Mouse (Mus musculus) ES-E14 (cell line): ENCODE data around the gene Glod4. TPM values are rescaled to one million over a fixed set of nuclear protein-coding genes. Genes with fewer than 3 reads are reported as not detected.
A peak's percentile ranks its signal among the peaks of the same experiment; 100 is the strongest.

Source experiments
- DNase-seq: peaks from one replicate; pipeline ENCODE4 v3.0.0-alpha.2; 2013; ENCODE audit warnings: low read depth, low spot score
- H3K27ac ChIP-seq: 2 replicates; pipeline ENCODE4 v1.5.1; 2012; ENCODE audit warnings: low read depth, mild to moderate bottlenecking, low read length, moderate library complexity, mixed read lengths; ENCODE audit not compliant: poor library complexity, insufficient read depth, severe bottlenecking
- H3K36me3 ChIP-seq: 2 replicates; pipeline ENCODE4 v1.6.1; 2012; ENCODE audit warnings: mild to moderate bottlenecking, low read length, moderate library complexity, mixed read lengths; ENCODE audit not compliant: control insufficient read depth, poor library complexity, insufficient read depth, severe bottlenecking
- H3K4me1 ChIP-seq, 2 experiments: fragments of 150-350 bp in 1 of 2; sonication (generic) in 1 of 2; 2 replicates each; pipeline ENCODE4 v1.6.1; 2012; ENCODE audit warnings: low read length in 2 of 2, mild to moderate bottlenecking in 1 of 2, mixed read lengths in 1 of 2; ENCODE audit not compliant: control insufficient read depth in 2 of 2, insufficient read depth in 2 of 2, poor library complexity in 1 of 2
- H3K4me3 ChIP-seq, 2 experiments: fragments of 150-350 bp in 1 of 2; sonication (generic) in 1 of 2; 2 replicates each; pipeline ENCODE4 v1.5.1; 2012; ENCODE audit warnings: low read length in 2 of 2, low read depth in 1 of 2, mild to moderate bottlenecking in 1 of 2, mixed read lengths in 1 of 2; ENCODE audit not compliant: insufficient read depth in 1 of 2, poor library complexity in 1 of 2, severe bottlenecking in 1 of 2
- H3K9ac ChIP-seq: 2 replicates; pipeline ENCODE4 v1.6.1; 2012; ENCODE audit warnings: low read depth, mild to moderate bottlenecking, low read length, mixed read lengths; ENCODE audit not compliant: poor library complexity, insufficient read depth, severe bottlenecking
- H3K9me3 ChIP-seq: fragments of 150-350 bp; sonication (generic); 2 replicates; pipeline ENCODE4 v1.6.1; 2012; ENCODE audit warnings: low read depth, mild to moderate bottlenecking, low read length; ENCODE audit not compliant: control insufficient read depth, insufficient read depth
- CHD2 ChIP-seq: IDR thresholded peaks from 2 replicates; pipeline ENCODE4 v1.6.1; 2014; ENCODE audit warnings: mild to moderate bottlenecking, low read depth, low read length, inconsistent platforms
- HCFC1 ChIP-seq: IDR thresholded peaks from 2 replicates; pipeline ENCODE4 v1.6.1; 2012; ENCODE audit warnings: low read length, inconsistent platforms, borderline replicate concordance; ENCODE audit not compliant: insufficient read depth
- MAFK ChIP-seq: IDR thresholded peaks from 2 replicates; pipeline ENCODE4 v1.6.1; 2014; ENCODE audit warnings: mild to moderate bottlenecking, low read depth, low read length, inconsistent platforms; ENCODE audit not compliant: insufficient read depth
- ZC3H11A ChIP-seq: IDR thresholded peaks from 2 replicates; pipeline ENCODE4 v1.6.1; 2012; ENCODE audit warnings: low read depth, mild to moderate bottlenecking, inconsistent platforms, low read length, borderline replicate concordance
- ZNF384 ChIP-seq: IDR thresholded peaks from 2 replicates; pipeline ENCODE4 v1.6.1; 2012; ENCODE audit warnings: low read depth, low read length, inconsistent platforms
- in situ Hi-C, 2 experiments: fragments of 600-800 bp; cut with MboI; formaldehyde crosslinking; loops; one replicate each; pipeline ENCODE4 v1.15.1; 2025; ENCODE audit warnings: low sequenced_read_pairs in 2 of 2, inconsistent platforms in 1 of 2; ENCODE audit not compliant: unreplicated experiment in 2 of 2
- total RNA-seq: library from RNA; depleted of rRNA; stranded (reverse); fragments of 300-350 nt; gene quantifications from 2 replicates; pipeline ENCODE4 v1.2.3, GENCODE M21; 2012

The Glod4 gene
- total RNA-seq, 1 experiment = 65.5 TPM

DNA sequence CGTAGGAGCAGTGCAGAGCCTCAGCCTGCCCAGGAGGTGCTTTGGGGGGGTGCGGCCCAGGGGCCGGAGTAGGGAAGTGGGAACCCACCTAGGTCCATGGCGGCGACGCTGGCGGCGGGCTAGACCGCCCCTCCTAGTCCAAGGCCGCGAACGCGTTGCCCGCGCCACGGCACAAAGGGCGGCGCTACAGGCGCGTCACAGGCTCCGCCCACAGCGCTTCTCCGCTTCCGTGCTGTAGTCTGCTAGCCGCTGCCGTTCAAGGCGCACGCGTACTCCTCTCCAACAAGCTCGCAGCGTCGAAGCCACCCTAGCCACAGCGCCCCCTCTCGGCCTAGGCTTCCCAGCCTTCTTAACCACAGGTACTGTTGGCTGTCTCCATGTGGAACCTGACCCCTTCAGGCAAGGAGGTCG lies 26.1 kb downstream of the Glod4 start, which contains the start of the genes Dbil5 and Gemin4:
Gene Dbil5 (plus strand): TSS at position 219 of the 411 bp plus-strand sequence.
Gene Gemin4 (minus strand): TSS at position 275 of the 411 bp plus-strand sequence.
- H3K27ac ChIP-seq = peak within 1 kb of the TSS; percentile 88
- peak within 1 kb of the TSS; percentile 98 for H3K9ac ChIP-seq
- H3K4me3 ChIP-seq = peak within 1 kb of the TSS; percentile 75 to 94
- peak; percentile 99 for DNase-seq
- peaks cover 0 to 6% of the 10 kb centered on the region in 2 experiments; a peak in 1 of 4 replicates for H3K4me1 ChIP-seq
- in situ Hi-C loops = no loop called here
- TF ChIP-seq HCFC1 (peak; percentile 62; the same call in 1 of the 2 replicates), CHD2 (no peak)
- H3K36me3 ChIP-seq = peaks cover 26% of the 10 kb centered on the region
- H3K9me3 ChIP-seq = no peaks in the 10 kb centered on the region

GRCm38 (mm10) chr11:76216681-76217389 lies 26.7 kb downstream of the Glod4 start:
- Histone ChIP-seq H3K27ac (peak overlapping the region; percentile 88), H3K4me1 (peaks cover 0 to 6% of the 10 kb centered on the region in 2 experiments; a peak in 1 of 4 replicates), H3K9ac (peak overlapping the region; percentile 98), H3K4me3 (peak overlapping the region; percentile 75 to 94), H3K36me3 (peaks cover 32% of the 10 kb centered on the region), H3K9me3 (no peaks in the 10 kb centered on the region)
- TF ChIP-seq HCFC1 (0 out of 2 replicates have a peak, but pooled peaks have one; percentile 24), ZNF384 (no peak), CHD2 (peak; percentile 60; the same call in 1 of the 2 replicates)
- in situ Hi-C loops = no loop called here
- DNase-seq = peak; percentile 20

GRCm38 (mm10) chr11:76216049-76216540 lies 27.4 kb downstream of the Glod4 start:
- Histone ChIP-seq H3K27ac (no peak overlapping the region), H3K36me3 (peaks cover 35% of the 10 kb centered on the region)
- in situ Hi-C loops = no loop called here

DNA sequence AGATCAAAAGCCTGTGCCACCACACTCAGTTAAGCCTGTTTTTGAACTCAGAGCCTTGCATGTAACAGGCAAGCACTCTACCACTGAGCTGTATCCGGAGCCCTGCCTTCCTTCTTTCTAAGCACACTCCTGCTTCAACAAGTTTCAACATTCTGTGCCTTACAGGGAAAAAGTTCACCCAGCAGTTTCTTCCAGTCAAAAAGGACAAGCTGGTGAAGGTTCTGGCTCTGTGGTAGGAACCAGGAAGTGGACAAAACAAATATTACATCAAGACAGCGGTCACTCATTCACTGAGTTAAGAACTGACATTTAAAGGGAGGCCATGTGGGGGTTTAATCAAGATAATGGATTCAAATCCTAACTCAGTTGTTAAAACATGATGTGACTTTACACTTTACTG lies 28.5 kb downstream of the Glod4 start:
- TF ChIP-seq ZC3H11A = no peak
- TF ChIP-seq CHD2 = no peak
- TF ChIP-seq HCFC1 = no peak
- TF ChIP-seq ZNF384 = no peak
- no peak for TF ChIP-seq MAFK
- H3K4me1 ChIP-seq = peaks cover 0 to 6% of the 10 kb centered on the region in 2 experiments; a peak in 1 of 4 replicates
- DNase-seq = no peak
- H3K36me3 ChIP-seq = peaks cover 38% of the 10 kb centered on the region
- no peak overlapping the region for H3K9ac ChIP-seq
- H3K9me3 ChIP-seq = no peaks in the 10 kb centered on the region
- H3K4me3 ChIP-seq = no peak overlapping the region
- H3K27ac ChIP-seq = no peak overlapping the region
- in situ Hi-C loops = no loop called here

More at GRCm38 (mm10) chr11:76216049-76216540, 27.4 kb downstream of the Glod4 start:
- TF ChIP-seq ZC3H11A (no peak), CHD2 (no peak), HCFC1 (no peak)
- Histone ChIP-seq H3K9me3 (no peaks in the 10 kb centered on the region), H3K4me1 (peaks cover 0 to 6% of the 10 kb centered on the region in 2 experiments; a peak in 1 of 4 replicates), H3K9ac (peak overlapping the region; percentile 98; the same call in 1 of the 2 replicates), H3K4me3 (peak overlapping the region in 1 of 2 experiments; percentile 94; a peak in 2 of 4 replicates)
- DNase-seq = no peak
